Comparison of ENCODE assay signal across 25 mouse cellular contexts in the genomic region with DNA sequence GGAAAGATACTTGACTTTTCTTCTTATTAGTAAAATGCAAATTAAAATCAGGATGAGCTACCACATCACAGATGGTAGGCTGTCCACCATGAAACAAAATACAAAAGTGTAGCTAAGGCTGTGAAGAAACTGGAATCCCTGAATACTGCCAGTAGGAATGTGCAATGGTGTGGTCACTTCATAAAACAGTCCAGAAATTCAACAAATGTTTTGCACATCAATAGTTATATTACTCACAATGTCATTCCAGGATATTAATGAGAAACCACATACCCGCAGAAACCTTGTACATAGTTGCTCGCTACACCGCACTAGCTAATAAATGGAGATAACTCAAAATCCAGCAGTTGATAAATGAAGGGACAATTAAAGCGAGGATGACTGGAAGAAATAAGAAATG.
"Had no signal": no experiment of that assay in that cellular context is flagged by ENCODE, and none has a peak within 500 bp of the region (broad histone marks: within the 10 kb centered on the region; RNA-seq: fewer than 3 reads in every experiment).

No protein-coding gene starts in this region.

- DNase-seq: left cerebral cortex, postnatal 4 days; liver; liver, embryonic 13.5 days; liver, postnatal 0 days; lung, adult 18-20 months; lung, adult 2 months; lung, embryonic 14.5 days; lung, postnatal 10 days; lung, postnatal 14 days; lung, postnatal 36 days; lung, postnatal 4 days; midbrain, embryonic 14.5 days had no signal

- H3K27me3 ChIP-seq: limb, embryonic 12.5 days; limb, embryonic 13.5 days; limb, embryonic 15.5 days; liver, embryonic 12.5 days; liver, embryonic 13.5 days; liver, embryonic 15.5 days; lung, embryonic 15.5 days; megakaryocyte, embryonic 14.5 days; midbrain, embryonic 12.5 days; midbrain, embryonic 13.5 days; midbrain, embryonic 15.5 days; neural tube, embryonic 12.5 days had no signal

- ATAC-seq: liver, embryonic 12.5 days; liver, postnatal 0 days; lung, postnatal 0 days; midbrain, embryonic 13.5 days; midbrain, embryonic 15.5 days; midbrain, embryonic 16.5 days had no signal
